Mouse (Mus musculus) midbrain, embryonic 12.5 days (tissue): ENCODE data around the gene Afg3l1. TPM values are rescaled to one million over a fixed set of nuclear protein-coding genes. Genes with fewer than 3 reads are reported as not detected.
"Not testable (repeated sequence)": the region's sequence is repeated elsewhere in the genome, so short reads cannot be mapped to it uniquely, and the experiment has no call there.

ENCODE experiments used
- ATAC-seq: fragments of 200-750 bp; cut with Nextera tagmentation; 2 replicates; pipeline ENCODE4 v1.8.0; 2017; ENCODE audit warnings: low read depth, moderate TSS enrichment, moderate library complexity; ENCODE audit not compliant: low FRiP score
- H3K27ac ChIP-seq: fragments of 300-500 bp; sonication (generic); replicated peaks from 2 replicates; pipeline ENCODE4 v1.5.1; 2016; ENCODE audit warnings: mild to moderate bottlenecking
- H3K27me3 ChIP-seq: fragments of 300-500 bp; sonication (generic); 2 replicates; pipeline ENCODE4 v1.6.1; 2016; ENCODE audit warnings: mild to moderate bottlenecking
- H3K36me3 ChIP-seq: fragments of 300-500 bp; sonication (generic); 2 replicates; pipeline ENCODE4 v1.6.1; 2016
- H3K4me1 ChIP-seq: fragments of 300-500 bp; sonication (generic); 2 replicates; pipeline ENCODE4 v1.6.1; 2016
- H3K4me2 ChIP-seq: fragments of 300-500 bp; sonication (generic); replicated peaks from 2 replicates; pipeline ENCODE4 v1.6.1; 2016; ENCODE audit warnings: mild to moderate bottlenecking, moderate library complexity
- H3K4me3 ChIP-seq: fragments of 300-500 bp; sonication (generic); 2 replicates; pipeline ENCODE4 v1.5.1; 2016; ENCODE audit warnings: mild to moderate bottlenecking
- H3K9ac ChIP-seq: fragments of 300-500 bp; sonication (generic); replicated peaks from 2 replicates; pipeline ENCODE4 v1.6.1; 2016; ENCODE audit warnings: mild to moderate bottlenecking, moderate library complexity
- H3K9me3 ChIP-seq: fragments of 300-500 bp; sonication (generic); 2 replicates; pipeline ENCODE4 v1.6.1; 2016; ENCODE audit warnings: mild to moderate bottlenecking
- WGBS: fragments of 180-500 bp; shearing (Covaris S2); methylation state at CpG from one replicate; pipeline ENCODE4 v1.1.7; 2016; 5-methylcytosine and 5-hydroxymethylcytosine counted together
- polyA plus RNA-seq: library from polyadenylated mRNA; unstranded; fragments of >200 nt; fragmentation: Nextera tagmentation; extraction: Ambion mirVana; gene quantifications from 2 replicates; pipeline ENCODE4 v1.2.1, GENCODE M21; 2016

The Afg3l1 gene
- polyA plus RNA-seq: 63.0 and 72.2 TPM in 2 replicates

DNA sequence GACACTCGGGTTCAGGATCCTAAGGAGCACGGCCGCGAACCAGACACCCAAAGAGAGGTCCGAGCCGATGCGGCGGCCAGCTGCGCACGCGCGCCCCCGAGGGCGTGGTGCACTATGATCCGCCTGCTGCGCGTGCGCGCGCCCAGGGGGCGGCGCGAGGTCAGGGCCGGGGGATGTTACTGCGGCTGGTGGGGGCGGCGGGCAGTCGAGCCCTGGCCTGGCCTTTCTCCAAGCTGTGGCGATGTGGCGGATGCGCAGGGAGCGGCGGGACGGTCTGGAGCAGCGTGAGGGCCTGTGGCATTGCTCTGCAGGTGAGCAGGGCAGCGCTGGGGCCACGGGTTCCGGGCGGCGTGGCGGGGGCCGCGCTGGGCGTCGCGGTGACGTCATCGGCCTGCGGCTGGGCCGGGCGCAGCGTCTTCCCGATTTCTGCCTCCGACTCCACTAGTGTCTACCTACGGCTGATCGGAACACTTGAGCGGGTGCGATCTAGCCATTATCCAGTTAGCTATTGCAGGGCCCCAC lies at the start of gene Afg3l1:
Afg3l1 (plus strand) TSS at position 167 of the 522 bp plus-strand sequence.
- no peaks in the 10 kb centered on the region for H3K27me3 ChIP-seq
- peak within 1 kb of the TSS; percentile 81 for H3K4me3 ChIP-seq
- H3K4me1 ChIP-seq: peaks cover 19% of the 10 kb centered on the region
- H3K27ac ChIP-seq: peak within 1 kb of the TSS; percentile 95
- peak; percentile 89 for ATAC-seq
- H3K36me3 ChIP-seq: peaks cover 25% of the 10 kb centered on the region
- peak within 1 kb of the TSS; percentile 73 for H3K4me2 ChIP-seq
- H3K9ac ChIP-seq: peak within 1 kb of the TSS; percentile 81
- no peaks in the 10 kb centered on the region for H3K9me3 ChIP-seq
- under 1% methylated on average over 58 of the region's 58 CpGs for WGBS

DNA sequence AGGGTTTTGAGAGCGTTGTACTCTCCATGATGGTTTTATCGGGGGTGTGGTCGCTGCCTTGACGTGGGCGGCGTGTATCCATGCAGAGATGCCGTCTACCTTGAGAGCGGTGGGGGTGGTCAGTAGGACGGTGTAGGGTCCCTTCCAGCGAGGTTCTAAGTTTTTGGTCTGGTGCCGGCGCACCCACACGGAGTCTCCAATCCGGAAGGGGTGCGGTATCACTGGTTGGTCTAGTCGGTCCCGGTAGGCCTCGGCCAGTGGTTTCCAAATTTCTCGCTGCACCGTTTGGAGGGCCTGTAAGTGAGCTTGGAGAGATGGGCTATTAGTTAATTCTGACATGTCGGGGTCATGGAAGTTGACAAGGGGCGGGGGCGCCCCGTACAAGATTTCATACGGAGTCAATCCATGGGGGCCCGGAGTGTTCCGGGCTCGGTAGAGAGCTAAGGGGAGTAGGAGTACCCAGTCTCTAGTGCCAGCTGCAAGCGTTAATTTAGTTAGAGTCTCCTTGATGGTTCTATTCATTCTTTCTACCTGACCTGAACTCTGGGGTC lies 49.3 kb upstream of the Afg3l1 start:
- Histone ChIP-seq H3K27me3 (no peaks in the 10 kb centered on the region), H3K9me3 (peaks cover 57% of the 10 kb centered on the region), H3K4me1 (no peaks in the 10 kb centered on the region), H3K4me2 (no peak overlapping the region), H3K4me3 (no peak overlapping the region), H3K27ac (no peak overlapping the region), H3K9ac (no peak overlapping the region), H3K36me3 (0 out of 2 replicates have a peak, but pooled peaks cover under 1% of the 10 kb centered on the region)
- no peak for ATAC-seq
- WGBS: 98% methylated on average over 29 of the region's 29 CpGs

DNA sequence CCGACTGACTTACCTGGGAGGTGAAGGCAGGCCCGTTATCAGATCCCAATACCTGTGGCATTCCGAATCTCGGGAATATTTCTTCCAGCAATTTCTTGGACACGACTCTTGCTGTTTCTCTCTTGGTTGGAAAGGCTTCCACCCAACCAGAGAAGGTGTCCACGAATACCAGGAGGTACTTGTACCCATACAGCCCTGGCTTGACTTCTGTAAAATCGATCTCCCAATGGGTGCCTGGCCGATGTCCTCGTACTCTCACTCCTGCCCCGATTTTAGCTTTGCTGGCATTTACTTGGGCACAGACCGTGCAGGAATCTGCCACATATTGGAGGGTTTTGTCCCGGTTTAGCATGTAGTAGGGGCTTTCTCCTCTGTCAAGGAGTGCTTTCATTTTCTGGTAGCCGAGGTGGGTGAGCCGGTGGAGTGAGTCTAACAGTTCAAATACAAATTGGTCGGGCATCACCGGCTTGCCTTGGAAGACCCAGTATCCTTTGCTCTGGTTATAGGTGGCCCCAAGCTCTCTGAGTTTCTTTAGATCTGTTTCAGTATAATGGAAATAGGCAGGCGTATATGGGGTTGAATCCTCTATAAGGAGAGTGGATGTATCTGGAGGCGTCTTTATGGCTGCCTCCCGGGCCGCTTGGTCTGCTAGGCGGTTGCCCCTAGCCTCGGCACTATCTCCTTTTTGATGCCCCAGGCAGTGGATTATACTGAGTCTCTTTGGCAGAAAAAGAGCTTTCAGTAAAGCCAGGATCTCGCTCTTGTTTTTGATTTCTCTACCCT lies 48.6 kb upstream of the Afg3l1 start:
- 93% methylated on average over 23 of the region's 23 CpGs for WGBS
- no peak for ATAC-seq
- Histone ChIP-seq H3K27ac (no peak overlapping the region), H3K9ac (no peak overlapping the region), H3K4me1 (no peaks in the 10 kb centered on the region), H3K4me3 (no peak overlapping the region), H3K9me3 (peaks cover 59% of the 10 kb centered on the region), H3K4me2 (no peak overlapping the region), H3K27me3 (no peaks in the 10 kb centered on the region), H3K36me3 (no peaks in the 10 kb centered on the region)

DNA sequence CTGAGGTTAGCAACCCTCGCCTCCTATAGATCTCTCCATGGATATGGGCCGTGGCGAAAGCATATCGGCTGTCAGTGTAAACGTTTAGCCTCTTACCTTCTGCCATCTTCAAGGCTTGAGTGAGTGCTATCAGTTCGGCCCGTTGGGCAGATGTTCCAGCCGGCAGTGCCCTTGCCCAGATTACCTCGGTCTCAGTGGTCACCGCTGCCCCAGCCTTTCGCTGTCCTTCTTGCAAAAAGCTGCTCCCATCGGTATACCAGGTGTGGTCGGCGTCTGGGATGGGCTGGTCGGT lies 48.0 kb upstream of the Afg3l1 start:
- H3K27ac ChIP-seq, H3K4me3 ChIP-seq, ATAC-seq, H3K27me3 ChIP-seq, H3K4me1 ChIP-seq, H3K4me2 ChIP-seq, H3K9ac ChIP-seq, H3K36me3 ChIP-seq: not testable (repeated sequence)
- 97% methylated on average over 15 of the region's 15 CpGs for WGBS
- H3K9me3 ChIP-seq: peaks cover 59% of the 10 kb centered on the region

DNA sequence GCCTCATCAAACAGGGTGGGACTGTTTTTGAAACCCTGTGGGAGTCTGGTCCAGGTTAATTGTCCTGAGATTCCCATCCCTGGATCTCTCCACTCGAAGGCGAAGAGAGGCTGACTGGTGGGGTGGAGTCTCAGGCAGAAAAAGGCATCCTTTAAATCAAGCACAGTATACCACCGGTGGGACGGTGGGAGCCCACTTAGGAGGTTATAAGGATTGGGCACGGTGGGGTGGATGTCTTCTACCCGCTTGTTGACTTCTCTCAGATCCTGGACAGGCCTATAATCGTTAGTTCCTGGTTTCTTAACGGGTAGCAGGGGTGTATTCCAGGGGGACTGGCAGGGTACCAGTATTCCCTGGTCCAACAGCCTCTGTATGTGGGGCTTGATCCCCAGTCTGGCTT lies 46.8 kb upstream of the Afg3l1 start:
- not testable (repeated sequence) for H3K27me3 ChIP-seq, H3K4me3 ChIP-seq, H3K27ac ChIP-seq, H3K9ac ChIP-seq, H3K4me1 ChIP-seq, ATAC-seq, H3K4me2 ChIP-seq, H3K36me3 ChIP-seq
- H3K9me3 ChIP-seq: peaks cover 63% of the 10 kb centered on the region
- WGBS: 93% methylated on average over 8 of the region's 8 CpGs

DNA sequence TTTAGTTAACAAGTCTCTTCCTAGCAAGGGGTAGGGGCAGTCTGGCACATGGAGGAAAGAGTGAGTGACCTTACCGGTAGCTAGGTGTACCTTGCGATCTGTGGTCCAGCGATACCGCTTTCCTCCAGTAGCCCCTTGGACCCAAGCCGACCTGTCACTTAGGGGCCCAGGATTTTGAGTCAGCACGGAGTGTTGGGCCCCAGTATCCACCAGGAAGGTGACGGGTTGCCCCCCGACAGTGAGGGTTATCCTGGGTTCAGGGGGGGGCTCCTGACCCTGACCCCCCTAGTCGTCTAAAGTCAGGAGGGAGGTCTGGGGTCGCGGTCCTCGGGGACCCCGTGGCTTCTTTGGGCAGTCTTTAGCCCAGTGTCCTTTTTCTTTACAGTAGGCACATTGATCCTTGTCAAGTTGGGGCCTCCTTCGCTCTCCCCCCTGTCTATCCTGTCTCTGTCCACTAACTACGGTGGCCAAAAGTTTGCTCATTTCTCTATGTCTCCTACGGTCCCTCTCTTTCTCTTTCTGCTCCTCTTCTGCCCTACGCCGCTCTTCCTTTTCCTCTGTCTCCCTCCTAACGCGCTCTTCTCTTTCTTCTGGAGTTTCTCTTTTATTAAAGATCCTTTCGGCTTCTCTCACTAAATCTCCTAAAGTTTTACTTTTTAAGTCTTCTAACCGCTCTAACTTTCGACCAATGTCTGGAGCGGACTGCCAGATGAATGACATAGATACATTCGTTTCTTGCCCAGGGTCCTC lies 45.9 kb upstream of the Afg3l1 start:
- no peak overlapping the region for H3K4me3 ChIP-seq
- ATAC-seq: no peak
- H3K27ac ChIP-seq: no peak overlapping the region
- 98% methylated on average over 25 of the region's 25 CpGs for WGBS
- H3K9ac ChIP-seq: no peak overlapping the region
- no peak overlapping the region for H3K4me2 ChIP-seq
- no peaks in the 10 kb centered on the region for H3K27me3 ChIP-seq
- H3K36me3 ChIP-seq: no peaks in the 10 kb centered on the region
- H3K9me3 ChIP-seq: peaks cover 58% of the 10 kb centered on the region
- H3K4me1 ChIP-seq: no peaks in the 10 kb centered on the region

DNA sequence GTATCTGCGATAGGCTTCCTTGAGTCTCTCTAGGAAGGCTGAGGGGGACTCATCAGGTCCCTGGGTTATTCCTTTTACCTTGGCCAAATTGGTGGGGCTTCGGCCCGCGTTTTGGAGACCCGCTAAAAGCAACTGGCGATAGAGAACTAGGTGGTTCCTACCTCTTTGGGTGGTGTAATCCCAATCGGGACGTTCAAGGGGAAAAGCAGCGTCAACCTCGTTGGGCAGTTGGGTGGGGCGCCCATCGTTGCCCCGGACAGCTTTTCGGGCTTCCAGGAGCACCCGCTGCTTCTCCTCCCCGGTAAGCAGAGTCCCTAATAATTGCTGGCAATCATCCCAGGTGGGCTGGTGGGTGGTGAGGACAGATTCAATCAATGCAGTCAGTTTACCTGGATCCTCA lies 45.3 kb upstream of the Afg3l1 start:
- no peaks in the 10 kb centered on the region for H3K27me3 ChIP-seq
- H3K27ac ChIP-seq: no peak overlapping the region
- H3K4me2 ChIP-seq: no peak overlapping the region
- no peak overlapping the region for H3K9ac ChIP-seq
- ATAC-seq: no peak
- peaks cover 52% of the 10 kb centered on the region for H3K9me3 ChIP-seq
- no peak overlapping the region for H3K4me3 ChIP-seq
- 94% methylated on average over 16 of the region's 16 CpGs for WGBS
- no peaks in the 10 kb centered on the region for H3K36me3 ChIP-seq
- no peaks in the 10 kb centered on the region for H3K4me1 ChIP-seq

DNA sequence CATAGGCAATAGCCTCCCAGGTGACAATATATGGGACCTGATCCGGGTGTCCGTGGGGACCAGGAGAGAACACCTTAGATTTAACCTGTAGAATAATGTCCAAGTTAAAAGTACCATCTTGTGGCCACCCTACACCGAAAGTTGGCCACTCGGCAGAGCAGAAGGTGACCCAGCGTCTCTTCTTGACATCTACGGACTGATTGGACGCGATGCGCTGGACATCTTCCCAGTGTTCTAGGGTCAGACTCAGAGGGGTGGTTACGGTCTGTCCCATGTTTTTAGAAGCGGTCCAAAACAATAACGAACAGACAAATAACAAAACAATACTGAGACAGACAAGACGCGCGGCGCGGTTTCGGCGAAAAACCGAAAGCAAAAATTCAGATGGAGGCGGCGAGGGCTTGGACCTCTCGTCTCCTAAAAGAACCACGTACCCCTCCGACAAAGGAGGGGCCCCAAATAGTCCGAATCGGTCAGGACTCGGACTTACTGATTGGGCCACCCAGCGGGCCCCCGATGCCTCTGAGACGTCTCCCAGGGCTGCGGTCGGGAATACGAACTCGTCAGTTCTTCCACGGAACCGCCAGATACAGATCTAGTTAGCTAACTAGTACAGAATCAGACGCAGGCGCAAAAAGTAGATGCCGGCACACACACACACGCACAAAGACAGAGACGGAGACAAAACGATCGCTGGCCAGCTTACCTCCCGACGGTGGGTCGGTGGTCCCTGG lies 44.3 kb upstream of the Afg3l1 start:
- H3K4me2 ChIP-seq, H3K4me1 ChIP-seq, H3K36me3 ChIP-seq, ATAC-seq, H3K4me3 ChIP-seq, H3K9ac ChIP-seq, H3K27ac ChIP-seq, H3K27me3 ChIP-seq: not testable (repeated sequence)
- peaks cover 41% of the 10 kb centered on the region for H3K9me3 ChIP-seq
- 96% methylated on average over 47 of the region's 47 CpGs for WGBS

DNA sequence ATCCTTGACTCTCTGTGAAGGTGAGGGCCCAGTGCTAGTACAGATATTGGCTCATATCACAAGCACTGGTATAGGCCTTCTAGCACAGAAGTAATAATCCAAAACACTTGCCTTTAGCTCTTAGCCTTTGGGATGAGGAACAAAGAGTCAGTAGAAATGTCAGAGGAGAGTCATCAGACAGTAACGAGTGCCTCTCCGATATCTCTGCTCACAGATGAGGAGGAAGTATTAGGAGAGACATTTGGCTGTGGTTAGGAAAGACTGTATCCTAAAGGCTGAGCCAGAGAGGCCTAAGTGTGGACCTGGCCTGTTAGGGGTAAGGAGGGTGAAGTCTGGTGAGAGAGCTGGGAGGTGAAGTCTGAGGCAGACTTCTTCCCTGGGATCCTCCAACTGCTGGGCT lies 35.9 kb upstream of the Afg3l1 start:
- Histone ChIP-seq H3K9me3 (no peaks in the 10 kb centered on the region), H3K4me2 (no peak overlapping the region), H3K27ac (no peak overlapping the region), H3K4me1 (peaks cover 11% of the 10 kb centered on the region), H3K27me3 (no peaks in the 10 kb centered on the region), H3K4me3 (no peak overlapping the region), H3K36me3 (no peaks in the 10 kb centered on the region), H3K9ac (no peak overlapping the region)
- 96% methylated on average over 2 of the region's 2 CpGs for WGBS
- no peak for ATAC-seq

DNA sequence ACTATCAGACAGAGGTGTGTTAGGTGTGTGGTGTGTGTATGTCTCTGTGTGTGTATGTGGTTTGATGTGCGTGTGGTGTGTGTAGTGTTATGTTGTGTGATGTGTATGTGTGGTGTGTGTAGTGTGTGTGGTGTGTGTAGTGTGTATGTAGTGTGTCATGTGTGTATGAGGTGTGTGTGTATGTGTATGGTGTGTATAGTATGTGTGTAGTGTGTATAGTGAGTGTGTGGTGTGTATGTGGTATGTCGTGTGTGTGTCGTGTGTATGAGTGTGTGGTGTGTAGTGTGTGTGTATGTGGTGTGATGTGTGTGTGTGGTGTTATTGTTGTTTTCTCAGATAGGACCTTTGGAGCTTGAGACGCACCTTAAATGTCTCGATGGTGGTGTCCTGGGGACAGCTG lies 35.4 kb upstream of the Afg3l1 start:
- Histone ChIP-seq H3K4me1 (peaks cover 11% of the 10 kb centered on the region), H3K27me3 (no peaks in the 10 kb centered on the region), H3K36me3 (no peaks in the 10 kb centered on the region), H3K9me3 (no peaks in the 10 kb centered on the region), H3K4me3 (peak overlapping the region; percentile 73; the same call in 1 of the 2 replicates), H3K4me2 (peak overlapping the region; percentile 70), H3K27ac (no peak overlapping the region), H3K9ac (no peak overlapping the region)
- 78% methylated on average over 5 of the region's 5 CpGs for WGBS
- peak; percentile 23; the same call in 1 of the 2 replicates for ATAC-seq

DNA sequence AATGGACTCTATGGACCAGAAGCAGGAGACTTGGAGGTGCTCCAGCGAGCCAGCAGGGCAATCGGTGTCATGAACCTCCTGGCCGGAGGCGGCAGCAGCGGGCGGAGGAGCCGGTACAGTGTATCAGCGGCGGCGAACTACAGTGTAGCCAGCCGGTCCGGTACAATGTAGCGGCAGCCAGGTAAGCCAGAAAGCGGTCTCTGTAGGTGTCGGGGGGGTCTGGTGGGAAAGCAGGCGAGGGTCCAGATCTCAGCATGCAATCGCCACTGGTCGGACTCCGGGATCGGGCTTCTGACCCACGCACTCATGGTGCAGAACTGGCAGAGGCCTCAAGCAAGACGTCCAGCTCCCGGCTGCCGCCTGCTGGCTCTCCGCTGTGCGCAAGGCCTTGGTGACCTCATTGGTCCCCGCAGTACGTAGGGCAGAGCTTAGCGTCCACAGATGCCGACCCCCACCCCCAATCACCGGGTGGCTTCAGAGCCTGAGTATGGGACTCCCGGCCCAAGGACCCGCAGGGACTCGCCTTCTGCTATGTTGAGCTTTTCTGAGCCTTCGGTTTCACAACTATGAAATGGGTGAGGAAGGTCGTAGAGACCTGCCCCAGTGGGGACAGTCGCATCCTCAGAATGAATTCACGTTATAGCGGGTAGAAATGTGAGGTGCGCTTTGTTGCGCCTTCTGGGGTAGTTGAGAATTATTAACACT lies 34.7 kb upstream of the Afg3l1 start:
- 1% methylated on average over 41 of the region's 41 CpGs for WGBS
- Histone ChIP-seq H3K4me2 (peak overlapping the region; percentile 70), H3K9me3 (no peaks in the 10 kb centered on the region), H3K9ac (peak overlapping the region; percentile 77), H3K4me1 (peaks cover 11% of the 10 kb centered on the region), H3K4me3 (peak overlapping the region; percentile 73), H3K36me3 (no peaks in the 10 kb centered on the region), H3K27ac (peak overlapping the region; percentile 77), H3K27me3 (no peaks in the 10 kb centered on the region)
- peak; percentile 92 for ATAC-seq
